Mouse (Mus musculus): ENCODE data around the gene Cd40. TPM values are rescaled to one million over a fixed set of nuclear protein-coding genes. Genes with fewer than 3 reads are reported as not detected.
A peak's percentile ranks its signal among the peaks of the same experiment; 100 is the strongest.

The Cd40 gene
- 1 to 10 TPM in 1 of 2 experiments, under 1 TPM in 1; 0.77 to 1.3 TPM for total RNA-seq (2021)

GRCm38 (mm10) chr2:165054888-165055852 lies at the start of gene Cd40:
Cd40 (plus strand) TSS chr2:165055627.
- no peak for DNase-seq

GRCm38 (mm10) chr2:165006813-165007212 lies 48.6 kb upstream of the Cd40 start:
- no peak for DNase-seq

- DNase-seq, result no peak
These were observed 47.4 kb upstream of the Cd40 start for GRCm38 (mm10) chr2:165007986-165008385.

DNA sequence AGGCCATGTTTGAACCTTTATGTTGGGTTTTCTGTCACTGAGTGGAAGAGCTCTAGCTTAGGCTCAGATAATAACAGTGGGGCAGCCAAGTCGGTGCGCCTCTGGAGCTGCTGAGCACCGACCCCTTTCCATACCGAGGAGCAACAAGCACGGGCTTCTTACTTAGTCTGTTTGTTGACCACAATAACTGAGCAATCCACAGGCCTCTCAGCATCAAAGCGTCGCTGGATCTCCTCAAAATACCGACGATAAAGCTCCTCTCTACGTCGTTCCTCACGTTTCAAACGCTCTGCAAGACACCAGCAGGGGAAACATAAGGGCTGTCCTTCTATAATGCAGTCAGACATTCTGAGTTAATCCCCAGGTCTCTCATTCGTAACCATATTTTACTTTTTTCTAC lies 46.3 kb upstream of the Cd40 start:
- no peak for DNase-seq

GRCm38 (mm10) chr2:165009581-165009980 lies 45.8 kb upstream of the Cd40 start:
- DNase-seq, result no peak

- no peak for DNase-seq
These were observed 45.1 kb upstream of the Cd40 start for GRCm38 (mm10) chr2:165010351-165010750.

DNA sequence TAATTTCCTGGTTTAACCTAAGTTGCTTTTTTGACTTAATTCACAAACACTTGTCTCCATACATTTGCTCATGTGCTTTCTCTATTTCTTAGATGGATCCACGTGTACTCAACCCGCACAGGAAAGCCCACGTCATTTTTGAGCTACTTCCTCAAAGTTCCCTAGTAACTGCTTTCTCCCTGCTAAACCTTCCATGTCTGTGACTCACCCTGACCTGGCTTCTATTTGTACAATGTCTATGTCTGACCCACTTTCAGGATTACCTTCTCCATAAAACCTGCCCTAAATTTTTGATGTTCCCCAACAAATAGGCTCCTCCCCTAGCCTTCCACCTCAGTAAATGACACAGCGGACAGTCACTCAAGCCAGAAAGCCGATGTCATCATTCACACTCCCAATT lies 40.5 kb upstream of the Cd40 start:
- no peak for DNase-seq

DNA sequence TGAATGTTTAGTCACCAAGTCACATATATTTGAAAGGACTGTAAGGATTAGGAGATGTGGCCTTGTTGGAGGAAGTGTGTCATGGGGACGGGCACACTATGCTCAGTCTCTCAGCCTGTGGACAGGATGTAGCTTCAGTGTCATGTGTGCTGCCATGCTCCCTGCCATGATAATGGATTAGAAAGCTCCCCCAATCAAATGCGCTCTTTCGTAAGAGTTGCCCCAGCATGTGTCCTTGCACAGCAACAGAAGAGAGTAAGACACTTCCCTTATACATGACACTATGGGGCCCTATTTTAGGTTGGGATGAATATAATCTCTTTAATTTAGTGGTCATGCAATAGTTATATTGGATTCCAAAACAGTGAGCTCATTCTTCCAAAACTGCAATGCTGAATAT lies 34.9 kb upstream of the Cd40 start:
- no peak for DNase-seq

GRCm38 (mm10) chr2:165027163-165027562 lies 28.3 kb upstream of the Cd40 start:
- DNase-seq, result no peak

GRCm38 (mm10) chr2:165032533-165032932 lies 22.9 kb upstream of the Cd40 start:
- DNase-seq, result no peak

DNA sequence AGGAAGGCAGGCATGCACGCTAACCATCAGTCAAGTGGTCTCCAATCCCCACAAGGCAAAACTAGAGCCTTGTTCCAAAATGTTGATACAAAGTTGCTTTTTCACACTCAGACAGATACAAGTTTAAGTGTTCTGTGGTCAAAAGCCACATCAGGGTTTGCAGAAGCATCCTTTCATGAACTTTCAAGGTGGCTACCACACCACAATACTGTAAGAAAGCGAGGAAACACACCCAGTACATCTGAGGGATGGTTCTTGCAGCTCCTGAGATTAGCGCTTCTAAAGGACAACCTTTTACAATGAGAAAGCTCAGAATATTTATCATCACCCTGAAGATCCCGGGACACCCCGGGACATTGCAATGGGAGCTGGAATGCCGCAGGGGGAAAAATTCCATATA lies 22.1 kb upstream of the Cd40 start:
- DNase-seq, result no peak

DNA sequence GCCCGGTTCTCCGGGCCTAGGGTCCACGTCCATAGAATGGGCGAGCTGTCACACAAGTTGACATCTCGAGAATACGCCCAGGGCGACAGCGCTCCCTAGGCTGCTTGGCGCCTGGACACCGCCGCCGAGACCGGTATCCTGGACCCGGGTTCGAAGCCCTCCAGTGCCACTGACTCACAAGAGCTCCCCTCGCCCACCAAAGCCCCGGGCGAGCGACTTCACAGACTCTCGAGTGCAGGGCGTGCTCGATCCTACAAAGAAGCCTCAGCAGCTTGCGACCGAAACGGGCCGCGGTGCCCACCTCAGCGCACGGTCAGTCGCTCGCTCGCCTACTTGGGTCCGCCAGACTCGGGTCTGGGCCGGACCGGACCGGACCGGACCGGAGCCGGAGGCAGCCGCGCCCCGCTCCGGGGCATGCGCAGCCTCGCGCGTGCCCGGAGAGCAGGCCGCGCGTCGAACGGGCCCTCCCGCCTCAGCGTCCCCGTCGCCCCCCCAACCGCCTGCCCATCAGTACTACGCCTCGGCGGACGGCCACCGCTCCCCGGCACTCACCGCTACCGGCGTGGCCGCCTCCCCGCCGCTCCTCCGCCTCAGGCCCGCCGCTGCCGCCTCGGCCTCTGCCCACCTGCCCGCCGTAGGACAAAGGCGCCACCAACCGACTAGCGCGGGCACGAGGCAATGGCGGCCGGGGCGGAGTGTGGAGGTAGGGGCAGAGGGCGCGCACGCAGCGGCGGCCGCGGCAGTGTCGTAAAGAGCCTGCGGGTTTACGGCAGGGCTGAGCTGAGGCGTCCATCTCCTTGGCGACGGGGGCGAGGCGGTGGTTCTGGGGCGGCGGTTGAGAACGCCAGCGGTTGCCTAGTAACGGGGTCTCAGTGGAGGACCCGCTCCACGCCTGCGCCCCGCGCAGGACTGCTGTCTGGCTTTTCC lies 21.0 kb upstream of the Cd40 start, which contains the start of gene Ncoa5:
Ncoa5 (minus strand) TSS at position 737 of the 927 bp plus-strand sequence.
- DNase-seq, result peak; percentile 98 to 99

- DNase-seq, result no peak
These were observed 20.4 kb upstream of the Cd40 start for GRCm38 (mm10) chr2:165035058-165035431.

GRCm38 (mm10) chr2:165037415-165037814 lies 18.0 kb upstream of the Cd40 start:
- DNase-seq, result no peak

GRCm38 (mm10) chr2:165042126-165042525 lies 13.3 kb upstream of the Cd40 start:
- DNase-seq, result no peak

DNA sequence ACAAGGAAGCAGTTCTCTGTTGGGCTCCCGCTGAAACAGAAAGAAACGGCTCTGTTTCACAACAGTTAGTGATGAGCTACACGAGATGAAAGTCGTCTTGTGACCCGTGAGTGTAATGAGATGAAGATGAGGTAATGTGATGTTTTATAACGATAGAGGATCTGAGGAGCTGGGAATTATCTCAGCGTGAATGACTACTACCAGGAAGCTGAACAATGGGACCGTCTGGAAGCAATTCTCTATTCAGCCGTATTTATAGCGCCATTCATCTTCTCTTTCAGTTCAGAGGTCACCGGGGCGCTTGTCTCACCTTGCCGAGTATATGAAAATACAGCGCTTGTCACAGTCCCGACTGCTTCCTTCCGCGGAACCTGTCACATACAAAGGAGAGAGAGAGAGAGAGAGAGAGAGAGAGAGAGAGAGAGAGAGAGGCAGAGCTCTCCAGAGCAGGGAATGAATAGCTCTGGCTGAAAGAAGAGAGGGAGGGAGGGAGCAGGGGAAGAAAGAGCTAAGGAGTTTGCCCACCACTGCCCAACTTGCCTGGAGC lies 12.3 kb upstream of the Cd40 start:
- no peak for DNase-seq

DNA sequence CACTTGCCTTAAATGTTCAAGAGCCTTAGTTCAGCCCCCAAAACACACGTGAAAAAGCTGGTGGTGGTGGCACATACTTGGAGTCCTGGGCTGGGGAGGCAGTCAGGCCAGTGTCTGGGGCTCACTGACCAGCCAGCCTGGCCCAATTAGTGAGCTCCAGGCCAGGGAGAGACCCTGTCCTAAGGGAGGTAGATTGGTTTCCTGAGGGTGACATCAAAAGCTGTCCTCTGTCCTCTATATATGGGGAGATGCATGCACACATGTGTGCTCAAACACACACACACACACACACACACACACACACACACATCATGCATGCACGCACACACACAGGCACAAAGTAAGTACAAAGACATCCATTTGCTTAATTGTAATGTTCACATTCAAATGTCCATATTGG lies 11.7 kb upstream of the Cd40 start:
- no peak for DNase-seq

- no peak for DNase-seq
These were observed 6.4 kb upstream of the Cd40 start for GRCm38 (mm10) chr2:165049044-165049443.

DNA sequence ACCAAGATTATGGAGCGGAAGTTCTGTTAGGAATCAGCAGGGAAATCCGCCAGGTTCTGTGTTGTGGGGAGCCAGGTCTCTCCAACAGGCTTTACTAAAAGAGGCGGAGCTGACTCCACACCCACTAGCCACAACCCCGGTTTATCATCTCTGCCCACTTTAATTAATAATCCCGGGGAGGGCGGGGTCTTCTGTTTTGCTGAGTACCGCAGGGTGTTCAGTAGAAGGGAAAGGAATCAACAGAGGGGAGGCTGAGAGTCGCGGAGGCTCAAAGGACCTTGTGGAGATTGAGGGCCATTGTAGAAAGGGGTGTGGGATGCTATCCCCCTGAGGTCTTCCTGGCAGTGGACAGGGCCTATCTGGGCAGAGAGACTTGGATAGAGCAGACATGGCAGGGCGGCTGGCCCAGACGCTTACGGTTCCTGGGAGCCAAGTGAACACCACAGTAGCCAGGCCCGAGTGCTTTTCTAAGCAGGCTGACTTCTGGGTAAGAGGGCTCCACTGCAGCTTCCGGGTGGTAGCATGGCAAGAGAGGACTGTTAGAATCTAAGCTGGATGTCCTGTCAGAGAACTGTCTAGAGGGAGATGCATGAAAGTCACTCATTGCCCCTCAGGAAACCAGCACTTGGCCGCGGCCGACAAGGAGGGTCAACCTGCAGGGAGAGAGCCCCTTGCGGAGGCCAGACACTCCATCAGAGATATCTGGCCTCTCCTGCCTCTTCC lies 4.4 kb upstream of the Cd40 start:
- no peak for DNase-seq

DNA sequence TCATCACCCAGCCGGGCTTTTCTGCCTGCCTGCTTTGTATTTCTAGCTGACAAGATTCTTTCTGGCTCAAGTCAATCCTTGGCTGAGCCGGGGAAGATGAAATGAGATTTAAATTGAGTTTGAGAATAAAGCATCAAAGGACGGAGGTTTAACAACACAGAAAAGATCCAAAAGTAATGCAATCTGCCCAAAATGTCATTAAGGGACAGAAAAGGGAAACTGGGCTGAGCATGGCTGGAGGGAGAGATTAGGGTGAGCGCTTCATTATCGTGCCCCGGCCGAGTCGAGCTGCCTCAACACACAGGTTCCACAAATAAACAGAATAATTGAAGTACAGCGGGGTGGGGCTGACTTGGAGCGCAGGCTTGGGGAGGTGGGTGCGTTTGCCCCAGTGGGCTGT lies 3.9 kb upstream of the Cd40 start:
- no peak for DNase-seq

- no peak for DNase-seq
These were observed 478 bp downstream of the Cd40 start for GRCm38 (mm10) chr2:165055905-165056304.

All from layer of hippocampus, postnatal 36 days (tissue).